Mouse (Mus musculus) brown adipose tissue, adult 24 weeks (tissue): Measurements from ENCODE around the gene Capn8. TPM values are rescaled to one million over a fixed set of nuclear protein-coding genes. Genes with fewer than 3 reads are reported as not detected.

Source experiments
- H3K27ac ChIP-seq: fragments of 200-500 bp; replicated peaks from 2 replicates; pipeline ENCODE4 v1.5.1; 2012; ENCODE audit warnings: low read depth, mild to moderate bottlenecking, low read length
- H3K4me1 ChIP-seq: fragments of 200-500 bp; 2 replicates; pipeline ENCODE4 v1.6.1; 2012; ENCODE audit warnings: low read length, mixed read lengths; ENCODE audit not compliant: control insufficient read depth, insufficient read depth, insufficient read length
- H3K4me3 ChIP-seq: fragments of 200-500 bp; 2 replicates; pipeline ENCODE4 v1.5.1; 2012; ENCODE audit warnings: low read depth, mild to moderate bottlenecking, low read length, moderate library complexity; ENCODE audit not compliant: insufficient read depth
- polyA plus RNA-seq: library from polyadenylated mRNA; stranded (reverse); fragments of >200 nt; gene quantifications from 2 replicates; pipeline ENCODE4 v1.2.4, GENCODE M21; 2012; ENCODE audit not compliant: missing spikeins, insufficient read depth, insufficient read length

Gene Capn8
- not detected in 2 replicates for polyA plus RNA-seq

DNA sequence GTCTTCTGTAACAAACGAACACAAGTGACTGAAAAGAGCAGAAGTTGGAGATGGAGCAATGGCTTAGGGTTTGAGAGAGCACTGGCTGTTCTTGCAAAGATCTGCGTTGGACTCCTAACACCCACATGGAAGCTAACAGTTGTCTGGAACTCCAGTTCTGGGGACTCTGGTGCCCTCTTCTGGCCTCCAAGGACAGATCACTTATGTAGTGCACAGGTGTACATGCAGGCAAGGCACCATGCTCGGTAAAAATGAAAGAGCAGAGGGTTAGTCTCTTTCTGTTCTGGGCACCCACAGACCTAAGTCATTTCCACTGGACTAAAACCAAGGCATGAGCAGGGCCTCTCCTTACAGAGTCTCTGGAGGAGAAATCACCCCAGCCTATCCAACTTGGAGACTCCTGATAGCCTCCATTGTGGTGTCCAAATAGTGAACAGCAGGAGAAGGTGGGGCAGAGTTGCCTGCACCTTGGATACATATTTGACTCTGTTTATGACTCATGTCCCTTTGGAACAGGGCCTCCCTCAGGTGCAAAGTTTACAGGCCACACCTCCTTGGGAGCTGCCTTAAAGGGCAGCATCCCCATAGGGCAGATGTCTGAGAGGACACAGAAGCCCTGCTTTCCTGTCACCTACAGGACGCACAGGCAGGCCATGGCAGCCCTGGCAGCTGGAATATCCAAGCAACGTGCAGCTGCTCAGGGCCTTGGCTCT lies at the start of gene Capn8:
Gene Capn8 (plus strand): TSS at position 600 of the 713 bp plus-strand sequence.
- Histone ChIP-seq H3K4me3 (no peak within 1 kb of the TSS), H3K27ac (no peak within 1 kb of the TSS), H3K4me1 (0 out of 2 replicates have a peak, but pooled peaks cover 4% of the 10 kb centered on the region)

DNA sequence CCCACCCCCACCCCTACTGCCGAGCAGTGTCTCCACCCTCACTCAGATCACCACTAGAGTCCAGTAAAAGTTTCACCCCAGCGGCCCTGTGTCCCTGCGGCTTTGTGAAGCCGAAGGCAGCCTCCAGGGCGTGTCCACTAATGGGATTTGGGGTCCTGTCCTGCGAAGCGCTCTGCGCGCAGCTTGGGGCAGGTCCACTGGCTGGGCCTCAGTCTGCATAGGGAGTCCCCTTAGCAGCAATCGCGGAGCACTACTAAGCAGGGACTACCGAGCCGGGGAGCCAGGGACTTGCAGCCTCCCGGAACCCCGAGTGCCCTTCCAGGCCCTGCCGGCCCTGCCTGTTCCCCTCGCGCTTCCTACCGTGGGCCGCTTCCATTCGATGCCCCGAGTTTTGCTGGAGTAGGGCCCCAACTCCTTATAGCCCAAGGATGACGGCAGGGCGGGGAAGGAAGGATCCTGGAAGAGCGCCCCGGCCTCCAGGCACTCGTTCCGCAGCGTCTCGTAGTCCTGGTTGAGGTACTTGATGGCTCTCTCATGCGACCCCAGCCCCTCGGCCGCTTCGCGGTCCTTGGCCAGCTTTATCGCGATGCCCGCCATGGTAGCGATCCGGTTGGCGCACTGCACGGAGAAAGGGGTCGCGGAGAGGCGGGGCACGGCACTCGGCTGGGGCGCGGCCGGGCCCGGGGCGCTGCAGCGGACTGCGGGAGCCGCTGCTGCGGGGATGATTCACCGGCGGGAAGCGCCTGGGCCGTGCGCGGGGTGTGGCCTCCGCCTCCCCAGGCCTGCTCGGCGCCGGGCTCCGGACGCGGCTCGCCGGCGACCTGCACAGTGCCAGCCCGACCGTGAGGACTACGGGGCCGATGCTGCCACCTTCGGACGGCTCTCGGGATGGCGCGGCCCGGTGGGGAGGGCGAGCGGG lies 47.8 kb upstream of the Capn8 start, which contains the start of gene Capn2:
Gene Capn2 (minus strand): TSS at position 851 of the 919 bp plus-strand sequence.
- H3K27ac ChIP-seq, result peak within 1 kb of the TSS; percentile 93
- H3K4me3 ChIP-seq, result peak within 1 kb of the TSS; percentile 82
- H3K4me1 ChIP-seq, result peaks cover 44% of the 10 kb centered on the region

DNA sequence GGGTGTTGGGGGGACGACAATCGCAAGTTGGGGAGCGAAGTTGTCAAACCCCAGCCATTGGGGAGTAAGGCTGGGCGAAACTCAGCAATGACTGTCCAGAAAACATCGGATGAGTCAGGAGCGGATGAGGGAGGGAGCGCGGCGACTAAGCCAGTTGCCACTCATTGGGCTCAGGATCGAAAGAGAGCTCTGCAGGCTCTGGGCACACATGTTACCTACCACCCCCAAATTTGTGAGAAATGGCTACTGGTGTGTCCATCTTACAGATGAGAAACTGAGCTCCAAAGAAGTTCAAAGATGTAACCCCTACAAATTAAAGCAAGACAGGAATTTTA lies 47.2 kb upstream of the Capn8 start:
- H3K27ac ChIP-seq, result peak overlapping the region; percentile 78
- H3K4me1 ChIP-seq, result peaks cover 43% of the 10 kb centered on the region

DNA sequence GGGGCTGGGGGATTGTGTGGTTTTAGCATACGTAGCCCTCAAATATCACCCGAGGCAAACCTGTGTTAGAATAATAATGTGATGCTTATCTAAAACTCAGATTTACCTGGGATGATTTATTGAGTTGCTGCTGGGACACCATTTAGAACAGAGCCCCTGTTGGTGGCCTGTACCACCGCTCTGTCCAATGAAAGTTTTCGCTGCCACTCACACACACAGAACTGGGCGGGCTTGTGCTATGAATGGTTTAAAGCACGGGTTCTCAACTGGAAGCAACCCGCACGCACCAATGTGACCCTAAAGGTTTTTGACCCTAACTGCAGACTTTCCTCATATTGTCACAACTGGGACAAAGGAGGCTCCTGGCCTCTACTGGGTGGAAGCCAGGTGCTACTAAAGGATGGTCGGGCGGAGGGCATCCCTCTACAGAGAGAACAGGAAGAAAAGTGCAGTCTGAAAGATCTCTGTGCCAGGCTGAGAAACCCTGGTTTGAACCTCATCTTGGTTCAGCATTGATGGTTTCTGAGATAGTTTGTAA lies 46.6 kb upstream of the Capn8 start:
- Histone ChIP-seq H3K27ac (peak overlapping the region; percentile 85), H3K4me3 (no peak overlapping the region), H3K4me1 (peaks cover 40% of the 10 kb centered on the region)

More for the DNA sequence above, 47.2 kb upstream of the Capn8 start:
- peak overlapping the region; percentile 82 for H3K4me3 ChIP-seq

DNA sequence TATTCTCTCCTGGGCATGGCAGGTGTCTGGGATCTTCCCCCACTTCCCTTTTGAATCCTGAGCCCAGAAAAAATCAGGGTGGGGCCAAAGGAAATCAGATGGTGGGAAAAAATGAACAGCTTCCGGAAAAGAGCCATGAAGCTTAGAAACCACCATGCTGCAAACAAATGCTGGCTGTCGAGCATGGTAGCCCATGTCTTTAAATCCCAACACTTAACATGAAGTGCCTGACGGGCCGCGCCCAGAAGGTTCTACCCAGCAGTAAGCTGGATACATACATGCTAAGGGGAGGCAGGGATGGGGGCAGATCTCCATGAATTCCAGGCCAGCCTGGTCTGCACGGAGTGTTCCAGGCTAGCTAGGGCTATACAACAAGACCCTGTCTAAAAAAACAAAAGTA lies 46.0 kb upstream of the Capn8 start:
- peak overlapping the region; percentile 85 for H3K27ac ChIP-seq
- H3K4me3 ChIP-seq, result no peak overlapping the region
- H3K4me1 ChIP-seq, result peaks cover 34% of the 10 kb centered on the region

DNA sequence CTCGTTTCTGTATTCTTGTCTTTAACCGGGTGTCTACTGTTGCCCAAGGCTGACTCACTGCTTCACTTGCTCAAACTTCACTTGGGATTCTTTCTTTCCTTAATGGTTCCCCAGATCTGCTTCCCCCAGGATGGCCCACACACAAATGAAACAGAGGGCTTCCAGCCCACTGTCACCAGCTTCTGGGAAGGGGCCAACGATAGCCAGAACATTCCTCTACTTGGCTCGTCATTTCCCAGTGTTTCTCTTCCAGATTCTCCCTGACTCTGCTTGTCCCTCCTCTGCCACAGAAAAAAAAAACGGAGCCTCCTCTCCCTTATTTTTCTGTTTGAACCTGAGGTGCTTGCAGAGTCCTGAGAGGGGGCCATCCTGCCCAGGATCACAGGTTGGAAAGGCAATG lies 45.5 kb upstream of the Capn8 start:
- Histone ChIP-seq H3K4me3 (no peak overlapping the region), H3K27ac (peak overlapping the region; percentile 81), H3K4me1 (peaks cover 33% of the 10 kb centered on the region)

DNA sequence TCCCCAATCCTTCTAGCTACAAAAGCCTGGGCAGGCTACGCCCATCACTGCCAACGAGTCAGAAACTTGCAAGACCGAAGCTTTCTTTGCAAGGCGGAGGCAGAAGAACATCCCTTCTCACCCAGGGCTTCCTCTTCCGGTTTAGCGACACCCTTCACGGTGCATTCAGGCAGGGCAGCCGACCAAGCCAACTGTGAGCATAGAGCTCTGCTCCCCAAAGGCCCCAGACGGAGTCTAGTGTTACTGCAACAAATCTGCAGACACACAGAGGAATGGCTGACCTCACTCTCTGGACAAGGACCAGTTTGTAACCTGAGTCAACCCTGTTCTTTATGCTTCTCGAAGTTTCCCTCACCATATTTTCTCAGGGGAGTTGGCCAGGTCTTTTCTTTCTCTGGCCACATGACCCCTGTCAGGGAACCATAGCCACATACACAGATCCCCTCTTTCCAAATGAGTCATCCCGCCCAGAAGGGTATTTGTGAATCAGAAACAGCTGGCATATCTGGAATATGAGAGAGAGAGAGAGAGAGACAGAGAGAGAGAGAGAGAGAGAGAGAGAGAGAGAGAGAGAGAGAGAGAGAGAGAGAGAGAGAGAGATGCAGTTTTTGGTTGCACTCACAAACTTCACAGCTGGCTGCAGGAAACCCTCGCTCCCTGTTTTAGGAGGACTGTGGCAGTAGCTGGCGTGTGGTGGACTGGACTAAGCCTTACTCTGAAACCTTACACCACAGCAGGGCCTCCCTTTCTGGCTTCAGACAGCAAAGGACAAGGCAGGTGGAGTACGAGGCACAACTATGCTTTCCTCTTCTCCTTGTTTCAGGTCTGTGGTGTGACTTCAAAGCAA lies 44.5 kb upstream of the Capn8 start:
- Histone ChIP-seq H3K27ac (peak overlapping the region; percentile 96), H3K4me3 (peak overlapping the region; percentile 31), H3K4me1 (peaks cover 30% of the 10 kb centered on the region)

DNA sequence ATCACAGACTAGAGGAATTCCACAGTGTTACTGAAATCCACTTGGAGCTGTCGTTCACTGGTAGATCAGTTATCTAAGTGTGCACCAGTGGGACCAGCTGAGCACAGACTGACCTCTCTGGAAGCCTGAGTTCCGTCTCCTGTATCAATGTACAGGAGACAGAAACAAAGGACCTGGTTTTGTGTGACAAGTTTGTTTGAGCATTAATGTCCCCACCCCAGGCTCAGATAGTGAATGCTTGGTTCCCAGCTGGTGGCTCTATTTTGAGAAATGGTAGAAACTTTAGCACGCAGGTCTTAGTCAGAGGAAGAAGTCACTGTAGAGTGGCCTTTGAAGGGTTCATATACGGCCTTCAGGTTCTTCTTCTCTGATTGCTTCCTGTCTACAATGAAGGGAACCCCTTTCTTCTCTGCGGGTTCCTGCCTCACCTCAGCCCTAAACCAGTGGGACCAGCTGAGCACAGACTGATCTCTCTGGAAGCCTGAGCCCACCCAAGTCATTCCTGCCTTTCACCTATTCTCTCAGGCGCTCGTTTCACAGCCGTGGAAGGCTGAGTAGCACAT lies 43.8 kb upstream of the Capn8 start:
- Histone ChIP-seq H3K4me1 (peaks cover 24% of the 10 kb centered on the region), H3K4me3 (no peak overlapping the region), H3K27ac (peak overlapping the region; percentile 96)

DNA sequence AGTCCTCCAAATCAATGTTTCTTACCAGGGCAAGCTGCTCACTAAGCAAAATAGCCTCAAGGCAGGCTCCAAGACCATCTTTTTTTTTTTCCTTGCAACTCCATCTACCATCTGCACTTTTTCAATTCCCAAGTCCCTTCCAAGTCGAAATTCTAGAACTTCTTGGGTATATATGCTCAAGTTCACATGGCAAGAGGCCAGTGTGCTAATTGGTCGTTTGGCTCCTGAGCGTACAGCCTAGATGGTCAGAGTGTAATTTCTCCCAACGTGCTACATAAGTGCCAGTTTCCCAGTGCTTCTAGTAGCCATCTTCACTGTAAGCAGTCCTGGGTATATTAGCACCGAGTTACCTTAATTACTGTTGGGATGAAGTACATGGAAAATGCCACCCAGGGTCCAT lies 41.8 kb upstream of the Capn8 start:
- peak overlapping the region; percentile 55 for H3K27ac ChIP-seq
- peaks cover 24% of the 10 kb centered on the region for H3K4me1 ChIP-seq
- no peak overlapping the region for H3K4me3 ChIP-seq

DNA sequence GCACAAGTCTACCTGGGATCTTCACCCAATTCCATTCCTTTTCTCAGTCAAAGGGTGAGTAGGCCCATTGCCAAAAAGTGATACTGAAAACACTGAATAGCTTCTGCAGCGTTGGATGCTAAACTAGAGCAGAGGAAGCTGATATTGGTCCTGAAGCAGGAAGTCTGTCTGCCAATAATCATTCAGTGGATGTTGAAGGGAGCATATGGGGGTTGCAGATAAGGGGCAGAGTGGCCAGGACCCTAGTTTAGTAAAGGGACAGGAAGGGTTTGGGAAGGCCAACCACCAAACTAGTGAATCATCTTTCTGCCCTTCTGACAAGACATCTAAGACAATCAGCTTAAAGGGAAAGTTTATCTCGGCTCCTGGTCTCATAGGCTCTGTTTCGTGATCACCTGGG lies 41.1 kb upstream of the Capn8 start:
- no peak overlapping the region for H3K27ac ChIP-seq
- H3K4me3 ChIP-seq, result no peak overlapping the region
- H3K4me1 ChIP-seq, result peaks cover 20% of the 10 kb centered on the region

DNA sequence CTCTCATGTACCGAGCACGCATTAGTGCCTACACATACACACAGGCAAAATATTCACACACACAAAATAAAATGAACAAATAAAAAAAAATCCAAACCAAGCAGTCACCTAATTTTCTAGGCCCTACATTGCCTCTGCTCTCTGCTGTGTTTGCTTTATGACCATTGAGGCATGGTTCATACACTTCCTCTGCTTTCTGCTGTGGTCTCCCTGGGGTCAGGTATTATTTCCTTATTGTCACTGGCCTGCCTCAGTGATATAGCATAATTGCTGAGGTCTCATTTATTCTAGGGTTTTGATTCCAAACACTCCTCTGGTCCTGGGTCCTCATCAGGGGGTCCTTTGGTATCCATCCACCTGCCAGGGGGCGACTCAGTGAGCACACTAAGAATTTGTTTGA lies 39.2 kb upstream of the Capn8 start:
- no peak overlapping the region for H3K27ac ChIP-seq
- H3K4me1 ChIP-seq, result peaks cover 11% of the 10 kb centered on the region; the same call in 1 of the 2 replicates
- no peak overlapping the region for H3K4me3 ChIP-seq

DNA sequence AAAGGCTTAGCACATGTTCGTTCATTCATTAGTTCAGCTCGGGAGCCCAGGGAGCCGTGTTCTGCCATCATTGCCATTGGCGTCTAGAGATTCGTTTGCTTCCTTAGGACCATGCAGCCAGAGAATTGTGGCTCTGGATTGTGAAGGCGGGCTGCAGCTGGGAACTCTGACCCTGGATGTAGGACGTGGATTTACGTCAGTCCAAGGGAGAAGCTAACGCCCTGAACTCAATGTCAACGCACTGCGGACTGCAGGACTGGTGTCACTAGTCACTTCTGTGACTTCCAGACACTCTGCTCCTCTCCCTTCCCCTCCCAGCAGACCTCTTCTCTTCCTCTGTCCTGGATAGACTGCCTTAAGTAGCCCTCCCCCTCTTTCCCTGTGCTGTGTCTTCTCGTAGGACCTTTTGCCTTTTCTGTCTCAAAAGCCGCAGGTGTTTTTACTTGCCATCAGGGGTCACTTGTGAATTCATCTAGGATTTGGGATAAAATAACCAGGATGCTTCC lies 37.5 kb upstream of the Capn8 start:
- Histone ChIP-seq H3K4me1 (peaks cover 2% of the 10 kb centered on the region; the same call in 1 of the 2 replicates), H3K27ac (no peak overlapping the region), H3K4me3 (no peak overlapping the region)

DNA sequence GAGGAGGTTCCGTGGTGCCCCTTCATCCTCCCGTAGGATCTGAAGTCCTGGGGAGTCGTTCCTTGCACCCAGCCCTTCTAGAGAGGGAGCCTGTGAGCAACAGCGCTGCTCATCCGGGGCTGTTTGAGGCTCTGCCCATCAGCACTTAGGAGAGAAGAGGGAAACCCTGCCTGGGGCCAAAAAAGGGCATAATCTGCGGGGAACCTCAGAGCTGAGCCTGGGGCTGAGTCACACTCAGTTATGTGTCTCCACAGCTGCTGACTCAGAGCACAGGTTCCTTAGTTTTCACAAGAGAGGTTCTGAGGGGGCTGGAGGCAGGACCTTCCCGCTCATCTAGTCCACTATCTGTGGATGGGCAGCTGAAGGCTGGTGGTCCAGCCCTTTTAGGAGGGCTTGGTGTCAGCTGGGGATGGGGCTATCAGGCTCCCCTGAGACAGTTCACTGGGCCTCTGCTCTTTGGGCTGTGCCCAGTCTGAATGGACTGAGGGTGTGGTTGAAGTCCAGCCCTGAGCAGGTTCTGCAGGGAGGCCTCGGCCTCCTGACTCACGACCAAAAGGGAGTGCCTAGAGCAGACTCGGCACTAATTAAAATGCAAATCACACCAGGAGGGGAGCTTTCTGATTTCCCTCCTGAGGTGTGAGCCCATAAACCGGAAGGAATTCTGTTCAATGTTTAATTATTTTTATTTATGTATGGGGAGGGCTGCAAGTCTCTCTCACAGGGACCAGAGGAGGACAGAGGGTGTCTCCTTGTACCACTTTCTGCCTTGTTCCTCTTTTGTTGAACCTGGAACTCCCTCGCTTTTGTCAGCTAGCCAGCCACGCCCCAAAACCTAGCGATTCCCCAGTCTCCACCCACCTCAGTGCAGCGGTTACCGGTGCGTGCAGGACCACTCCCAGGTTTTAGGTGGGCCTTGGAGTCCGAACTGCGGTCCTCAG lies 36.6 kb upstream of the Capn8 start:
- H3K4me1 ChIP-seq, result no peaks in the 10 kb centered on the region
- H3K4me3 ChIP-seq, result no peak overlapping the region
- H3K27ac ChIP-seq, result no peak overlapping the region
